Mouse (Mus musculus): ENCODE data around the gene Sell. TPM values are rescaled to one million over a fixed set of nuclear protein-coding genes. Genes with fewer than 3 reads are reported as not detected.

The Sell gene
- polyA plus RNA-seq, 1 experiment from 2014 or later = 0.08 TPM

DNA sequence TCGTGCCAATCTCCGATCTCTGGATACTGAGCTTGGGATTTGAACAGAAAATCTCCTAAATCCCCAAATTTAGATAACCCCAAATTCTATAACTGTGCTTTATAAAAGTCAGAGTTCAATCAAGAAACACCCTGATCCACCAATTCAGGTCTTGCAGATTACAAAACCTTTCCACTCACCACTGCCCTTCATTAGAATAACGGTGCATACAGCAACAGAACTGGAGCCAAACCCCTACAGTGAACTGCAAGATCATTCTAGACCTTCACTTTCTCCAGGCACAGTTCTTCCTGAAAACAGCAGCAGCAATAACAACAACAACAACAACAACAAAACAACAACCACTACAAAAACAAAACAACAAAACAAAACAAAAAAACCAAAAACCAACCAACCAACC is 25.0 kb downstream of the Sell start:
- Histone ChIP-seq H3K4me2 (replicated peaks; ENCODE audit: low read depth) (no peak overlapping the region), H3K27me3 (ENCODE audit: control insufficient read depth, insufficient read depth, low read length) (no peaks in the 10 kb centered on the region), H3K4me1 (replicated peaks; ENCODE audit: control insufficient read depth, insufficient read depth) (no peaks in the 10 kb centered on the region), H3K4me3 (ENCODE audit: low read depth, low read length) (no peak overlapping the region), H3K27ac (replicated peaks) (no peak overlapping the region), H3K9me3 (ENCODE audit: control insufficient read depth, low read length) (no peaks in the 10 kb centered on the region), H3K9ac (ENCODE audit: low read length) (no peak overlapping the region), H3K36me3 (ENCODE audit: control insufficient read depth, insufficient read depth, low read length) (no peaks in the 10 kb centered on the region)
- TF ChIP-seq EP300 (optimal IDR thresholded peaks at IDR 0.05) = no peak
- no peak for TF ChIP-seq CTCF (IDR thresholded peaks at IDR 0.05; ENCODE audit: low read depth)
- DNase-seq (ENCODE audit: low spot score) (no peak), ATAC-seq (ENCODE audit: low FRiP score, low TSS enrichment) (no peak)
- 77% methylated on average over 3 of the region's 3 CpGs for WGBS

DNA sequence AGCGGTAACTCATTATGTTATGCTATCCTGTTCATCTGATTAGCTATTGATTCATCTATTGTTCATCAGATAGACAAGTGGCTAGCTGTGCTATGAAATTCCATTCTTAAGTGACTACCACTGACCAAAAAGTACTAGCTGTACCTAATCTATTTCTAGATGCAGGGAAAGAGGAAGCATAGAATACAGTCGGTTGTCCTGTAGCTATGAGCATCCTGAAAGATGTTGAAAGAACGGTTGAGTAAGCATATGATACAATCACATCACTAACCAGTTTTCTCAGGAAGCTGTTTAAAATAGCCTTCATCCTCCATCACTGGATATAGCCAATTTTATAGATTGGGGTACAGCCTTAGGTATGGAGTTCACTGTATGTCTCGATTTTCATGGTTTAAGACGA is 26.1 kb downstream of the Sell start:
- H3K4me1 ChIP-seq (replicated peaks; ENCODE audit: control insufficient read depth, insufficient read depth) = no peaks in the 10 kb centered on the region

GRCm38 (mm10) chr1:164096780-164097179 is 35.0 kb downstream of the Sell start:
- 22% methylated on average over 6 of the region's 6 CpGs for whole genome bisulfite sequencing
- no peaks in the 10 kb centered on the region for H3K4me1 ChIP-seq (replicated peaks; ENCODE audit: control insufficient read depth, insufficient read depth)
- DNase-seq (ENCODE audit: low spot score) (no peak), ATAC-seq (ENCODE audit: low FRiP score, low TSS enrichment) (no peak)
- TF ChIP-seq CTCF (IDR thresholded peaks at IDR 0.05; ENCODE audit: low read depth) (no peak), EP300 (optimal IDR thresholded peaks at IDR 0.05) (no peak)
- no peak overlapping the region for H3K4me3 ChIP-seq (ENCODE audit: low read depth, low read length)
- H3K27ac ChIP-seq (replicated peaks) = no peak overlapping the region
- H3K27me3 ChIP-seq (ENCODE audit: control insufficient read depth, insufficient read depth, low read length) = no peaks in the 10 kb centered on the region
- no peak overlapping the region for H3K4me2 ChIP-seq (replicated peaks; ENCODE audit: low read depth)
- no peaks in the 10 kb centered on the region for H3K9me3 ChIP-seq (ENCODE audit: control insufficient read depth, low read length)
- no peaks in the 10 kb centered on the region for H3K36me3 ChIP-seq (ENCODE audit: control insufficient read depth, insufficient read depth, low read length)
- H3K9ac ChIP-seq (ENCODE audit: low read length) = no peak overlapping the region

More for the DNA sequence above, 26.1 kb downstream of the Sell start:
- DNase-seq (ENCODE audit: low spot score) = no peak
- H3K9ac ChIP-seq (ENCODE audit: low read length) = no peak overlapping the region
- no peaks in the 10 kb centered on the region for H3K9me3 ChIP-seq (ENCODE audit: control insufficient read depth, low read length)
- WGBS = 87% methylated on average over 5 of the region's 5 CpGs
- H3K4me3 ChIP-seq (ENCODE audit: low read depth, low read length) = no peak overlapping the region
- no peak overlapping the region for H3K27ac ChIP-seq (replicated peaks)
- TF ChIP-seq EP300 (optimal IDR thresholded peaks at IDR 0.05) = no peak
- TF ChIP-seq CTCF (IDR thresholded peaks at IDR 0.05; ENCODE audit: low read depth) = no peak
- H3K4me2 ChIP-seq (replicated peaks; ENCODE audit: low read depth) = no peak overlapping the region
- H3K36me3 ChIP-seq (ENCODE audit: control insufficient read depth, insufficient read depth, low read length) = no peaks in the 10 kb centered on the region
- H3K27me3 ChIP-seq (ENCODE audit: control insufficient read depth, insufficient read depth, low read length) = no peaks in the 10 kb centered on the region
- ATAC-seq (ENCODE audit: low FRiP score, low TSS enrichment) = no peak

- Histone ChIP-seq H3K9me3 (ENCODE audit: control insufficient read depth, low read length) (no peaks in the 10 kb centered on the region), H3K27me3 (ENCODE audit: control insufficient read depth, insufficient read depth, low read length) (no peaks in the 10 kb centered on the region), H3K4me3 (ENCODE audit: low read depth, low read length) (no peak overlapping the region), H3K27ac (replicated peaks) (no peak overlapping the region), H3K36me3 (ENCODE audit: control insufficient read depth, insufficient read depth, low read length) (no peaks in the 10 kb centered on the region), H3K4me2 (replicated peaks; ENCODE audit: low read depth) (no peak overlapping the region), H3K4me1 (replicated peaks; ENCODE audit: control insufficient read depth, insufficient read depth) (no peaks in the 10 kb centered on the region), H3K9ac (ENCODE audit: low read length) (no peak overlapping the region)
- no peak for ATAC-seq (ENCODE audit: low FRiP score, low TSS enrichment)
- TF ChIP-seq CTCF (IDR thresholded peaks at IDR 0.05; ENCODE audit: low read depth) = no peak
- no peak for TF ChIP-seq EP300 (optimal IDR thresholded peaks at IDR 0.05)
- WGBS = 58% methylated on average over 2 of the region's 2 CpGs
- DNase-seq (ENCODE audit: low spot score) = no peak
Observed at GRCm38 (mm10) chr1:164097911-164098310, 36.1 kb downstream of the Sell start.

DNA sequence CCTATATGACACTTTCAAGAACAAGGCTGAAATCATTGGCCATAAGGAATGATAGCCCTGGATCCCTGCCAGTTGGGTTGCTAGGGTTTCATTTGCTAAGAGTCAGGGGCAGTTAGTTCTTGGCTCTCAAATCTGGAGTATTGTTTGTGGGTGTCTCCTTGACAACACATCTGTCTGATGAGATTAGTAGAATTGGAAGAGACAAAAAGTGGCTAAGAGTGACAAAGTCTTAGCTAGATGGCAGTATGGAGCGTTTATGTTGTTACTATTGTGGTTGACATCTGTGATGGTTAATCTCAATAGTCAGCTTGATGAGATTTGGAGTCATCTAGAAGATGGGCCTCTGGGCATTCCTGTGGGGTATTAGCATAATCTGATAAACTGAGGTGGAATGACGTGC is 36.6 kb downstream of the Sell start:
- ATAC-seq (ENCODE audit: low FRiP score, low TSS enrichment) = no peak
- DNase-seq (ENCODE audit: low spot score) = no peak
- H3K9ac ChIP-seq (ENCODE audit: low read length) = no peak overlapping the region
- TF ChIP-seq EP300 (optimal IDR thresholded peaks at IDR 0.05) (no peak), CTCF (IDR thresholded peaks at IDR 0.05; ENCODE audit: low read depth) (no peak)
- H3K4me1 ChIP-seq (replicated peaks; ENCODE audit: control insufficient read depth, insufficient read depth) = no peaks in the 10 kb centered on the region
- H3K4me2 ChIP-seq (replicated peaks; ENCODE audit: low read depth) = no peak overlapping the region
- no peaks in the 10 kb centered on the region for H3K36me3 ChIP-seq (ENCODE audit: control insufficient read depth, insufficient read depth, low read length)
- no peak overlapping the region for H3K27ac ChIP-seq (replicated peaks)
- H3K27me3 ChIP-seq (ENCODE audit: control insufficient read depth, insufficient read depth, low read length) = no peaks in the 10 kb centered on the region
- WGBS = 68% methylated on average over 2 of the region's 2 CpGs
- H3K9me3 ChIP-seq (ENCODE audit: control insufficient read depth, low read length) = no peaks in the 10 kb centered on the region
- H3K4me3 ChIP-seq (ENCODE audit: low read depth, low read length) = no peak overlapping the region

DNA sequence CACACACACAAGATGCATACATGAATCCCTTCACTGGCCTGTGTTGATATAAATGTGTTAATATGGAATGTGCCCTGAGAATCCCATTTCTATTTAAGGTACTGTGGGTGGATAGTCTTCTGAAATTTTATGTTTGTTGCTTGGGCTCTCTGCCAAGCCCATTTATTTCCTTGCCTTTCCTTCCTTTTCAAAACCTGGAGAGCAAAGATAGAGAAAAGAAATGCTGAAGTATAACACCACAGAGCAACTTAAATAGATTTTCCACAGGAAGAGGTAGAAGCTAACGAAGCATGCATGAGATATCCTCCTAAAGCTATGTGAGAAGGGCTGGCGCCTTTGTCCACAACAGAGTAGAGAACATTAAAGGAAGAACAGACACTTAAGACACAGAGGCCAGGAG is 48.0 kb downstream of the Sell start:
- H3K9me3 ChIP-seq (ENCODE audit: control insufficient read depth, low read length) = no peaks in the 10 kb centered on the region
- no peak overlapping the region for H3K27ac ChIP-seq (replicated peaks)
- no peaks in the 10 kb centered on the region for H3K36me3 ChIP-seq (ENCODE audit: control insufficient read depth, insufficient read depth, low read length)
- H3K4me3 ChIP-seq (ENCODE audit: low read depth, low read length) = no peak overlapping the region
- H3K4me2 ChIP-seq (replicated peaks; ENCODE audit: low read depth) = no peak overlapping the region
- no peaks in the 10 kb centered on the region for H3K27me3 ChIP-seq (ENCODE audit: control insufficient read depth, insufficient read depth, low read length)
- 61% methylated on average over 2 of the region's 2 CpGs for WGBS
- no peak for DNase-seq (ENCODE audit: low spot score)
- no peak for ATAC-seq (ENCODE audit: low FRiP score, low TSS enrichment)
- no peak overlapping the region for H3K9ac ChIP-seq (ENCODE audit: low read length)
- H3K4me1 ChIP-seq (replicated peaks; ENCODE audit: control insufficient read depth, insufficient read depth) = no peaks in the 10 kb centered on the region
- no peak for TF ChIP-seq CTCF (IDR thresholded peaks at IDR 0.05; ENCODE audit: low read depth)
- TF ChIP-seq EP300 (optimal IDR thresholded peaks at IDR 0.05) = no peak
